Comparison of ENCODE assay signal across 17 mouse cellular contexts in the genomic region with DNA sequence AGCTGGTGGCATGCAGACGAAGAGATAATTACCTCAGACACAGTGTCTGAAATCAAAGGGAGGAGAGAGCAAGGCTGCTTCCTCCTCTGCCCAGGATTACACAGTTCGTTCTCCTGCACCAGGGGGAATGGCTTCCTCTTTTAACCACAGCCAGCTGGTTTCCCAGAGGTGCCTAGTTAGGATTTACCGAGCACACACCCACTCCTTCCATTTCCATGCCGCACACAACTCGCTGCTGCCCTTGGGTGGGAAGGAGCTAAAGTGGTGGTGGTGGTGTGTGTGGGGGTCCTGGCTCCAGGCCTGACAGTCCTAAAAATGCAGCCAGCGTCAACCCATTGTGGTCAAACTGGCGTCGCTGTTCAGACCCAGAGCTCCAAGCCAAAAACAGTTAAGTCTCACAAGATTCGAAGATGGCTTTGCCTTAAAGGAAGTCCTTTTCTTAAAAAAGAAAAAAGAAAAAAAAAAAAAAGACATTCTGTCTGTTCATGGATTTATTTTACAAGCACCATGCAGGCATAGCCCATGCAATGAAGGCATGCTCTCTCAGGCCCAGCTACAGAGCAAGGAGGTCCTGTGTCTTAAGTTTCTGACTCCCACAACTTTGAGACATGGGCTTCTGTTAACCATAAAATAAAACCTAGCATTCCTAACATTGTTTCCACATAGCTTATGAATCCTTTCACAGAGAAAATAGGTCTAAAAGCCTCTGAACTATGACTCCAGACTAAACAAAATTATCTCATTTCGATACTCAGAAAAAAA.
DNase-seq lines count a peak whose midpoint lies in the region; ATAC-seq and TF ChIP-seq lines count a peak whose summit lies in the region.
"Had no signal": no experiment of that assay in that cellular context is flagged by ENCODE, and none has a peak within 500 bp of the region (broad histone marks: within the 10 kb centered on the region; RNA-seq: fewer than 3 reads in every experiment).

No protein-coding gene starts in this region.

- ATAC-seq in limb, embryonic 12.5 days (ENCODE audit: insufficient number of reproducible peaks, insufficient read depth, low FRiP score, low TSS enrichment, low read depth): no peak; the same call in 1 of the 2 replicates
- ATAC-seq in embryonic facial prominence, embryonic 13.5 days (ENCODE audit: insufficient number of reproducible peaks, insufficient read depth, low FRiP score, low TSS enrichment, low read depth): 0 out of 2 replicates have a peak, but pooled peaks have one; percentile 67
- ATAC-seq: CD4-positive, CD25-positive, alpha-beta regulatory T cell, adult 4 months; forebrain, embryonic 14.5 days; intestine, embryonic 16.5 days; midbrain, embryonic 15.5 days had no signal

- DNase-seq in limb, embryonic 10.5 days (ENCODE audit: low spot score): no peak
- no peak for DNase-seq in cerebellum, postnatal 4 days (ENCODE audit: low spot score in 2 of 2)
- DNase-seq in cerebellum, adult 11-12 months: no peak
- DNase-seq: adrenal gland, postnatal 36 days; cerebellum, postnatal 25 days; thymus, postnatal 25 days had no signal

- H3K4me3 ChIP-seq in limb, embryonic 12.5 days (replicated peaks): no peak overlapping the region
- no peak overlapping the region for H3K4me3 ChIP-seq in limb, embryonic 10.5 days
- H3K4me3 ChIP-seq in bone marrow macrophage, adult 2 months (ENCODE audit: insufficient read depth, low read length): no peak overlapping the region
- no peak overlapping the region for H3K4me3 ChIP-seq in embryonic facial prominence, embryonic 13.5 days
- no peak overlapping the region for H3K4me3 ChIP-seq in macrophage (ENCODE audit: inconsistent target)
- H3K4me3 ChIP-seq: heart, embryonic 15.5 days; hindbrain, embryonic 10.5 days; midbrain, embryonic 15.5 days had no signal

- no peak overlapping the region for H3K4me2 ChIP-seq in limb, embryonic 12.5 days
- peak overlapping the region; percentile 30 for H3K4me2 ChIP-seq in embryonic facial prominence, embryonic 13.5 days
- H3K4me2 ChIP-seq: heart, embryonic 15.5 days; midbrain, embryonic 15.5 days had no signal

- TF ChIP-seq POLR2A in bone marrow macrophage, adult 2 months (IDR thresholded peaks at IDR 0.05; ENCODE audit: borderline replicate concordance, low read depth, low read length): no peak

- no peak for TF ChIP-seq CTCF in bone marrow macrophage, adult 2 months (IDR thresholded peaks at IDR 0.05; ENCODE audit: low read depth, low read length)

- peaks cover 26% of the 10 kb centered on the region; the same call in 1 of the 2 replicates for H3K36me3 ChIP-seq in limb, embryonic 12.5 days
- peaks cover 37% of the 10 kb centered on the region for H3K36me3 ChIP-seq in limb, embryonic 10.5 days
- no peaks in the 10 kb centered on the region for H3K36me3 ChIP-seq in embryonic facial prominence, embryonic 13.5 days
- H3K36me3 ChIP-seq in macrophage (ENCODE audit: inconsistent target): no peaks in the 10 kb centered on the region
- H3K36me3 ChIP-seq: midbrain, embryonic 15.5 days had no signal

- H3K79me2 ChIP-seq in macrophage (ENCODE audit: inconsistent target): no peaks in the 10 kb centered on the region

- no peak overlapping the region for H3K9ac ChIP-seq in limb, embryonic 12.5 days (replicated peaks)
- H3K9ac ChIP-seq in embryonic facial prominence, embryonic 13.5 days: 0 out of 2 replicates have a peak overlapping the region, but pooled peaks have one; percentile 21
- H3K9ac ChIP-seq: heart, embryonic 15.5 days; midbrain, embryonic 15.5 days had no signal

- no peaks in the 10 kb centered on the region for H3K27me3 ChIP-seq in limb, embryonic 12.5 days
- no peaks in the 10 kb centered on the region for H3K27me3 ChIP-seq in limb, embryonic 10.5 days (ENCODE audit: low read depth, poor library complexity, severe bottlenecking)
- no peaks in the 10 kb centered on the region for H3K27me3 ChIP-seq in embryonic facial prominence, embryonic 13.5 days
- H3K27me3 ChIP-seq: heart, embryonic 15.5 days; midbrain, embryonic 15.5 days had no signal

- peaks cover 4% of the 10 kb centered on the region; the same call in 1 of the 2 replicates for H3K9me3 ChIP-seq in limb, embryonic 12.5 days
- no peaks in the 10 kb centered on the region for H3K9me3 ChIP-seq in limb, embryonic 10.5 days (replicated peaks)
- H3K9me3 ChIP-seq in embryonic facial prominence, embryonic 13.5 days: no peaks in the 10 kb centered on the region
- H3K9me3 ChIP-seq: heart, embryonic 15.5 days; hindbrain, embryonic 10.5 days; midbrain, embryonic 15.5 days had no signal

- H3K27ac ChIP-seq in limb, embryonic 12.5 days: peak overlapping the region; percentile 59
- H3K27ac ChIP-seq in limb, embryonic 10.5 days: no peak overlapping the region
- H3K27ac ChIP-seq in bone marrow macrophage, adult 2 months (ENCODE audit: insufficient read depth, low read depth, low read length): peak overlapping the region; percentile 15; the same call in 1 of the 2 replicates
- peak overlapping the region; percentile 74 for H3K27ac ChIP-seq in embryonic facial prominence, embryonic 13.5 days
- peak overlapping the region; percentile 22 for H3K27ac ChIP-seq in macrophage
- H3K27ac ChIP-seq: heart, embryonic 15.5 days; hindbrain, embryonic 10.5 days; midbrain, embryonic 15.5 days; stomach, postnatal 0 days had no signal

- WGBS in limb, embryonic 12.5 days: 61% methylated on average over 10 of the region's 10 CpGs
- WGBS in limb, embryonic 10.5 days: 76% methylated on average over 10 of the region's 10 CpGs
- WGBS in embryonic facial prominence, embryonic 13.5 days: 28% methylated on average over 10 of the region's 10 CpGs
- WGBS in macrophage (ENCODE audit: missing documents): 82% methylated on average over 10 of the region's 10 CpGs

- peaks cover 47% of the 10 kb centered on the region for H3K4me1 ChIP-seq in limb, embryonic 12.5 days (replicated peaks)
- H3K4me1 ChIP-seq in limb, embryonic 10.5 days: peaks cover 41% of the 10 kb centered on the region
- H3K4me1 ChIP-seq in bone marrow macrophage, adult 2 months (ENCODE audit: control insufficient read depth, insufficient read depth, low read length): peaks cover 29% of the 10 kb centered on the region
- H3K4me1 ChIP-seq in embryonic facial prominence, embryonic 13.5 days: peaks cover 42% of the 10 kb centered on the region
- H3K4me1 ChIP-seq: heart, embryonic 15.5 days; midbrain, embryonic 15.5 days had no signal
